Mouse (Mus musculus) lung, postnatal 36 days (tissue): Measurements from ENCODE around the gene Fam19a5.

Experiments
- DNase-seq: peaks from one replicate; pipeline ENCODE4 v3.0.0; 2022; ENCODE audit warnings: mixed read lengths

Fam19a5 gene

DNA sequence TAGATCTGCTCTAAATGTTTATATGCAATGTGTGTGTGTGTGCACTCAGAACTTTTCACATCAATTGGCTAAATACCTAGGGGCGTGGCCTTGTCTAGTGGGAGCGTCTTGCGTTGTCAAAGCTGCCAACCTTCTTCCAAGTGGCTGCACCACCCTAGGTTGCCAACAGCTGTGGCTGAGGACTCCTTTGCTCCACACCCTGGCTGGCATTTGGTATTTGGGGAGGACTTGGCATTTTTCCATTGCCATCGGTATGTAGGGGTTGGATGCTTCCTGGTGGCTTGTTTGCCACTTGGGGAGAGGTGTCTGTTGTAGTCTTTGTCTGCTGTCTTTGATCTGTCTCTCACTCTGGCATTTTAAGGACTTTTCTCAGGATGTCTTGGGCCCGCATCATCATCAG lies 124.0 kb downstream of the Fam19a5 start:
- no peak for DNase-seq

DNA sequence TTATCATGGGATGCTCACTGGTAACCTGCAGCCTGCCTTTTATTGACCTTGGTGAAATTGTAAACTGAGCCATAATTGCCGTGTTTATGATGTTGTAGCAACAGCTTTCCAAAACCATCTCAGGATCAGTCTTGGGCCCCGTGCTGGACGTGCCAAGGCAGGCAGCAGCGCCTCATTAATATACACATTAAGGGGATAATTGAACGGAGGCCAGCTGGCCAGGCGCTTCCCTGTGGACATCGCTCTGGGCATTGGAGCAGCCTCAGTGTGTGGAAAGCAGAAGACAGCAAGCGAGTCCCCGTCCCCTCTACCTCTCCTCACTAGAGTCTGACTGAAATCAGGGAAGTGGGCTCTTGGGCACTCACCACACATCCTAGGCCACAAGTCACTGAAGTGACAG lies 127.8 kb downstream of the Fam19a5 start:
- no peak for DNase-seq

DNA sequence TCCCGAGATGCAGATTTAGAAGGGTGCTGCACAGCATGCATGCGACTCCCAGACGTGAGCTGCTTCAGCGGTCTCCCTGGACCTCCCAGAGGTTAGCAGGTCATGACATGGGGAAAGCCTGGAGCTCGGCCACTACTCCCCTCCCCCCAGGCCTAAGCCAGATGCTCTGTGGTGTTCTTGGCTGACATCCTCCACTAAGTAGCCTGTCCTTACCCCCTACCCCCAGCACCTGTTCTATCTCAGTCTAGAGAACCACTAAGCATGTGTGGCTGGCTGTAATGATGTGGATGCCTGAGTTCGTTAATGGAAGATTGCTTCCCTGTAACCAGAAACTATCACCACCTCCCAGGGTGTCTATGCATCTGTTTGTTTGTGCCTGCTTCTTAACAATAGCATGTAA lies 134.6 kb downstream of the Fam19a5 start:
- DNase-seq: no peak

DNA sequence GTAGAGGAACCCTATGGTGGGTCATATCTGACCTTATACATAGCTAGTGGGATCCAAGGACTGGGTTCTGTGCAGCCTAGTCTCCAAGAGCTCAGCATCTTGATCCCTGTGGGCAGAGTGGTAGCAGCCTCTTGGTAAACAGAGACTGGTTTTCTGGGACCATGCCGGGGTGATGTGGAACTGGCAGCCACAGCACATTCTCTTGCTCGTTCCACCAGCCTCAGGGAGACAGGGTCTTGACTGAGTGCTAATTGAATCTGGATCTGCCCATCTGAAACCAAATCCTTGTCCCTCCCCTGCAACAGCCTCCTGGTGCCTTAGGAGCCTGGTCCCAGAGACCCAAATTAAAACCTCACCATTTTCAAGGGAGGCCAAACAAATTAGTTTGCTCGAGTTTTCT lies 138.3 kb downstream of the Fam19a5 start:
- DNase-seq: no peak

DNA sequence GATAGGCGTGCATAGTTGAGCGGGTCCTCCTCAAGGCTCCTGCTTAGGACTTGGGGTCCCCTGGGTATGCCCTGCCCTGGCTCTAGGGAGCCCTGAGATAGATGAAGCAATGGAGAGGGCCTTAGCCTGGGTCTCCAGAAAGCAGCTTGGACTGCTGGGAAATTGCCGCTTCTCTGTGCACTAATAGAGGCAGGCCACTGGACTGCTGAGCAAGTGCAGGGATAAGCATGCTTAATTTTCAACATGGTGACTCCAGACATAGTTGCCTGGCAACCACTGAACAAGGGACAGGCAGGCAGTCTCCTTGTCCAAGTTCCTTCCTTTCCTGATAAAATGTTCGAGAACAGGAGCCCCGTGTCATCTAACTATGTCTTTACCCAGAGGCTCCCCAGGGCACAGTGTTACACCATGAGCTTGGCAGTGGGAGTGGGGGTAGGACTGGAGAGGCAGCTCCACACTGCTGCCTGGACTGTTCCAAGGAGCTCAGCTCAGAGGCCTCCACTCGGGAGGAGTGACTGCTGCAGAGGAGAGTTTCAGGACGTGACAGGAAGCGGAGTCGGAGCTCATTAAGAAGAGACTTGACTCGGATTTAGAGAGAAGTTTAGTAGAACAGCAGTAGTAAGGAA lies 142.4 kb downstream of the Fam19a5 start:
- no peak for DNase-seq

DNA sequence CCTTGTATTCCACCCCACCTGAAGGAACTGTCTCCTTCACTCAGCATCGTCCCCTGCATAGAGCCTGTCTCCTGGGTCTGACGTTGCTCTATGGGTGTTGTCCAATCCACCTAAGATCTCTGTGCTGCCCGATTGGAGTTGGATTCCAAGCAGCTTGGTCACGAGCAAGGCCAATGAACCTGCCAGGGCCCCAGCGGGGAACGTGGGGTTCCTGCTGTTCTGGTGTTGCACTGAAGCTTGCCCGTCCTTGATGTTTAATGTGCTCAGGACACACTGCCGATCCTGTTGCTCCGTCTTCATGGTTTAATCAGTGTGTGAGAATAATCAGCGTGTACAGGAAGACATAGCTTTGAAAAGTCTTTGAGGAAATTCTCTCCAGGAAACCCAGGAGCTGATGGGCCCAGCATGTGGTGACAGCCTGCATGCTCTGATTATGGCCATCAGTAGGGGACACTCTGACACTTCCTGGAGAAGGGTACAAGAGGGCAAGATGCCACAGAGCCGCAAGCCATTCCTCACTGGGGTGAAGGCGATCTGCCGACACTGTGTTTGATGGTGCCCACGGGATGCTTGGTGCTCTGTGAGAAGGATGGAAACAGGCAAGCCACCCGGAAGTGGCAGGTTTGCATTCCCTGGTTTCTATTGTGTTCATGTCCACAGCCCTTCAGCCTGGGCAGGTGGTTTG lies 147.3 kb downstream of the Fam19a5 start:
- DNase-seq: no peak

DNA sequence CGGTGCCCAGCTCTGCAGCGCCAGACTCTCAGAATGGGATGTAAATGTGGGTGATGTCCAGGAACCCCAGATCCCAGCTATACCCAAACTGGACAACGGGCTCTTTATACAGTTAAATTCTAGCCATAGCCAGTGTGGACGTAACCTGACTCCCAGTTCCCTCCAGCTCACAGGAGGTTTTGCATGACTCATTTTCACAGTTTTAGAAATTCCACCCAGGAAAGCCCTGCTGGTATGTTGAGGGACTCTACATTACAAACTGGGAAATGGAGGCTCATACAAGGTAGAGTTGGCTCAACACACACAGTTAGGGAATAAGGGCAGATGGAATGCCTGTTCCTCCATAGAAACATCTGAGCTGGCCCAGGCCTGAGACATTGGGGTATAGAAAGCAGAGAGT lies 147.9 kb downstream of the Fam19a5 start:
- DNase-seq: no peak

DNA sequence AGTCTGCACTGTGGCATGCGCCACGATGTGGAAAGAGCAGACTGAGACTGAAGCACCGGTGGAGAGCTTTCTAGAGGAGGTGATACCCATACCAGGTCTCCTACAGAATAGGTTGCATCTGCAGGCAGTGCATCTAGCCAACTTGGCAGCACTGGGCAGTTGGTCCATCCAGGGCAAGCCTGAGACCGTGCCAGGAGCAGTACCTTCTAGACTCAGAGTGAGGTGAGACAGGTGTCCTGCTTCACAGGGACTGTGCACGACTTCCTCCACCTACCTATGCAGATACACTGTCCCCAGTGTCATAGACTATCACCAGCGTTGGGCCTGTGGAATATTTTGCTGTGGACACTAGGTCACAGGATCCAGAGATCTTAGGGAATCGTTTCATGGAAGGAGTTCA lies 148.3 kb downstream of the Fam19a5 start:
- DNase-seq: no peak

DNA sequence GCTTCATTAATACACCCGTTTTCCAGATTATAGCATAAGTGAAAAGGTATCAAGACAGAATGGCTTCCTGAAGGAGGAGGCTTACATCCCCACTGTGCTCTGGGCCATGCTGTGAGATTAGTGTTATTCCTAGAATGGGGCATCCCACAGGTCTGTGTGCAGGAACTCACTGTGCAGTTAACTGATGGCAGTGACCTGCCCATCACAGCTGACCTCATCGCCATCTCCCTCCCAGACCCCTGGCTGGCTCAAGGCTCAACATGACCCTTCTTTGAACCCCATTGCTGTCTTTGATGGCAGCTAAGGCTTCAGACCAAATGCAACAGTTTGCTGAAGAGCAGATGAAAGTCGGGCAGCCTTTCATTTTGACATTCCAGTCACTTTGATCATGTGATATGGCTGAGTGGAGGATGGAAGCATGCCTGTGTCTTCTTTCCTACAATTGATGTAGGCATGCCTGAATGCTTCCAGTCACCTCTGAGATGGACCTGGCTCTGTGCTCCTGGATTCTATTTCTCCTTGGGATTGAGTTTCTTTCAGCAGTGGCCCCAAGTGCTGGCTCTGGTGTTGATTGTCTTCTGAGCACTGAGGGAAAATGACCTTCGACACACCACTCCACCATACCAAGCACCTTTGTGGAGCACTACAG lies 148.9 kb downstream of the Fam19a5 start:
- DNase-seq: no peak

DNA sequence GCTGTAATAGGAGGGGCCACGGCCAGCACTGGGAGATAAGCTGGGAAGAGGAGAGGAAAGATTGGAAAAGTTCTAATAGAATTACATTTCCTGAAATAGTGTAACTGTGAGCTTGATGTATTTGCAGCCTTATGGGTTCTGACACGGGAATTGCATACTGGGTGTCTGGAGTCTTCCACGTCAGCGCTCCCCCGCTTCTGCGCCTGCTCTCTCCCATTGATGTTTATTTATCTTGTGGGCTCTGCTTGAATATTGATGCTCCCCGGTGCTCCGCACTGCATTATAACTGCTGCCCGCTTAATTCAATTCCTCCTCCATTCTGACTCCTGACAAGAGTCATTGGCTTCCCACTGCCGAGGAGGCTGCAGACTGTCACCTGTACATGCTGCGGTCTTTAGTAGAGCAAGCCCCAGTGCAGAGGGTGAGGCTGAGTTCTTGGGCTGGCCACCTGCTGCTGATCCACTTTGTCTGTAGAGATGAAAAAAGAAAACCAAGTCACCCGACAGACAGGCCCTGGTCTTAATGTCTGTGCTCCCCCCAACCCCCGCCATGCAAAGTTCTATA lies 153.4 kb downstream of the Fam19a5 start:
- DNase-seq: no peak

DNA sequence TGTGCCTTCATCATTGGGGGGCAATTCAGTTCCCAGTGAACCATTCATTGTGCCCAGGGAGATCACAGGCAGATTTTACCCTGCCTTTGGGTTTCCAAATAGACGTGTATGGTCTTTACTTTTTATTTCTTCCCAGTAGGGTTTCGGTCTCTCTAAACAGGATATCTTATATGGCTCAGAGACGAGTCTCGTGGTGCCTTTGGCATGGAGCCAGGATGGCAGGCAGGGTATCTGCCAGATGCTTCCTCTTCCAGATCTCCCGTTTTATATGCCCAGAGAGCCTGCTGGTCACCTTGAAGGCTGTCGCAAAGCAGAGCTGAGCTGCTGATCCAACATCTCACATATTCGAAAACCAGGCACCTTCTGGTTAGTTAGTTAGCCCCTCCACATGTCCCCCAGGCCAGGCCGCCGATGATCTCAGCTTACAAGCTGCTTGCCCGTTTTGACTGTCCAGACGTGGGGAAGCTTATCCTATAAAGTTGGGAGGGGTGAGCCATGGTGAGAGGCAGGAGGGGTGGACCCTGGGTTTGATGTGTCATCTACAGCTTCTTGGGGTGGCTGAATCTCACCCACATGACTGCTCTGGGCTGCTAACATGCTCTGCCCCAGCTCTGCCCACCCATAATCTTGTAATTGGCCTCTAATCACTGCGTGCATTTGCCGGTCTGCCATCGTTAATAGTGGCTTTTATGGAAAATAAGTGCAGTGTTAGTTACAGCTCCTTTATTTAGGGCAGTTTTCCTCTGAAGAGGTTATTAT lies 154.6 kb downstream of the Fam19a5 start:
- DNase-seq: no peak

DNA sequence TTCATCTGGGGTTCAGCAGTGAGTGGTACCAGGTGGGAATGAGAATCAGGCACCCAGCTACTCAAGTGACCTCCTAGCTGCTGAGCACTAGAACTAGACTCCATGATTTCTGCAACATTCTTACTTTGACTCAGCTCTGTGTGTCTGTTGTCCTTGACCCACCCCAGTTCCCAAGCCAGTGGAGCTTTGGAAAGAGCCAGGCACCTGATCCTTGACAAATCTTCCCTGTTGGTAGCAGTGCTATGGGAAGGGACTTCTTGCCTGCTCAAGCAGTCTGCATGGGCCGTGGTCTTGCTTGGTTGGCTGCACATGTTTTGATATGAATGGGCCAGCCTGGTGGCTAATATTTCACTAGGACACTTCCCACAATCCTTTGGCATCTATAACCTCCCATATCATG lies 158.7 kb downstream of the Fam19a5 start:
- no peak for DNase-seq

DNA sequence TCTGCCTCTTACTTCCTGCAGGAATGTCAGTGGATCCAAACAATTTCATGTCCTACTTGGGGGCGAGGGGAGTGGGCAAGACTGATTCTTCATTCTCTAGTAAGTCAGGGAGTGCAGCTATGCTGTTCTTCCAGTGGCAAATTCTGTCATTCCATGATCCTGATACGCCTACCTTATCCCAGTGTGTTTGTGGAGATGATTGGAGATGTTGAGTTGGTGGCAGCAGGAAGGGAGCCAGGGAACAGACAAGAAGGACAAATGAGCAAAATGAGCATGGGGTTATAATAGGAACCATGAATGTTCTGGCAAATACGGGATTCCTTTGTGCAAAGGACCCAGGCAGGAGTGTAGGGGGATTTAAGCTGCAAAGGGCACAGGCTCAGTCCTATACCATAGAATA lies 159.2 kb downstream of the Fam19a5 start:
- DNase-seq: no peak

DNA sequence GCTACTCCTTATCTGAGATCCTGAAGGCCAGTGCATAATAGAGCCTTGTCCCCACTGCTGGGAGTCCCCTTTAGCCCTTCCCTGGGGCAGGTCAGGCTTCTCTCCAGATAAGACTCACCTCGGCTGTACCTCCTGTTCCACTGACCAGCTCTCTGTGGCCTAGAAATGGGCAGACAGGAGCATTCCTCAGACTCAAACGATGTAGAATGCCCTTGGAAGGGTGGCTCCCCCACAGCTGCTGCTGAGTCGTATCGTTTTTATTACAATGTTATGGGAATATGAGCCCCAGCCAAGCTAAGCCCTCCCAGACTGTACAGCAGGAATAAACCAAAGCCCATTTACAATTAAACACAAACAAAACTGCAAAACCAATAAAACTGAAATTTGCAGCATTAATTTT lies 167.7 kb downstream of the Fam19a5 start:
- no peak for DNase-seq

DNA sequence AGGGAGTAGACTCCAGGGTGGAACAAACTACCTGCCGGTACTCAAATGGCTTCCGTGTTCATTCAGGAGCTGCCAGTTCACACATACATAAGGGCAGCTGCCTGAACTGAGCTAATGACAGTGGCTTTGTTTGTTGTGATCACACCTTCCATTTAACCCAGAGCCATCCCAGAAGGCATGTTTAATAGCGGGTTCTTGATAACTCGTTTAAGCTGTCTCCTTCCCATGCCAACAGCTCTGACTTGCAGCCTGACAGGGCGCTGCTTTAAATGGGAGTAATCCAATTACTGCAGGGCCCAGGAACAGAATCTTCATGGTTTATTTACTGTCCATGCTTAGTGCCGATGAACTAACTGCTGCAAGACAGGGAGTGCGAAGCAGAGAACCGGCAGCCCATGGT lies 168.1 kb downstream of the Fam19a5 start:
- no peak for DNase-seq

DNA sequence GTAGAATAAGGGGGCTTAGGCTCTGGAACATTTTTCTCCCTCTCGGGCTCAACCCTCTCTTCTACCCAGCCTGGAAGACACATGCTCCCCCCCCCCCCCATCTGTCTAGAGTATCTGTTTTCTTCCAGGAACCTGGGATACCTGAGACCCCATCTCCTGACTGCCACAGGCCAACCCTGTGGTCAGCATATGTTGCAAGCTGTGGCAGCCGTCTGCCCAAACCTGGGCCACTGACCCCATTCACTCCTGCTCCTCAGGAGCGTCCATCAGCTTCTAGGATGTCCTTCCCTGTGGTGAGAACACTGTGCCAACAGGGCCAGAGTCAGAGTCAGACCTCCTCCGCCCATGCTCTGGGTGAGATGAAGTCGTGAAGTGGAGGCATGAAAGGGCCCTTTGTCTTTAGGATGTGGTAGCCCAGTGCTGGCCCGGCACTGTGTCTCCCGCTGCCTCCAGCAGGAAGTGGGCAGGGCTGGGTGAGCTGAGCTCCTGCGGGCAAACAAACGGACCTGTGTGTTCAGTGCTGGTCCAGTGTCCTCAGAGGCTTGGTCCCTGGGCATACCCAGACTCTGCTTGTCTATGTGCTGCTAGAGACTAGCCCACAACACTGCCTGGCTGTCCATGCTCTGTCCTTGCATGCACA lies 171.1 kb downstream of the Fam19a5 start:
- no peak for DNase-seq

DNA sequence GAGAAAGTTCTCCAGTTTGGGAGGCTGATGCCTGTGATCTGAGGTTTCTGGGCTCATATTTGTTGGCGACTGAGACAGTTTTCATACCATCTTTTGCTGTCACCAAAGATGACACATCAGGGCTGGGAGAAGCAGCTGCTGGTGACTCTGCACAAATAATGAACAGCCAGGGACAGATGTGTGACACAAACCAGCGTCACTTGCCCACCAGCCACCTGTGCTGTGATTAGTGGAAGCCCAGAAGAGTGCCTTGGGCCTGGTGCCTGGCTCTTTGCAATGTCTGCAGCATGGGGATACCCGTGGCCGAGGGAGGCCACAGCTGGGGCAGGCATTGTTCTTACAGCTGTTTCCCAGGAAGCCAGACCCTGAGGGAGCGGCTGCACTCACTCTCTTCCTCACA lies 173.0 kb downstream of the Fam19a5 start:
- no peak for DNase-seq

DNA sequence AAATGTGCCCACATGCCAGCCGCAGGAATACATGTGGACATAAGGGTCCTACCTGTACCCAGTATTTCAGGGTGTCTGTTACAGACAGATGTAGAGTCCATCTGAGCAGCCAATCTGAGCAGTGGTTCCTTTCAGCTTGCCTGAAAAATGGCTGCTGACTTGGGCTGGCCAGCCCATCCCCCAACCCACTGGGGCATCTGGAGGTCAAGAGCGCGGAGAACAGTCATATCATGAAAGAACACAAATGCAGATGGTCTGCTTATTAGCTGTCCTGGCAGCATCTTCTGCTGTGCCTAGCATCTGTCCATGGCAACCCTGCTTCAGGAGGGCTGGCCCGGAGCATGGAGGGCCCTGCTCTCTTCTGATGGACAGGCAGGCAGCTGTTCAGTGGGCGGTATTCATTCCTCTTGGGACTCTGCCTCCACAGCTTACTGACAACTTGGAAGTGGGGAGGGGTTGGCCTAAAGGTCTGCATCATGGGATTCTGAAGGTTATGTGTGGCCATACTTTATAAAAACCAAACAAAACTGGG lies 179.4 kb downstream of the Fam19a5 start:
- no peak for DNase-seq

DNA sequence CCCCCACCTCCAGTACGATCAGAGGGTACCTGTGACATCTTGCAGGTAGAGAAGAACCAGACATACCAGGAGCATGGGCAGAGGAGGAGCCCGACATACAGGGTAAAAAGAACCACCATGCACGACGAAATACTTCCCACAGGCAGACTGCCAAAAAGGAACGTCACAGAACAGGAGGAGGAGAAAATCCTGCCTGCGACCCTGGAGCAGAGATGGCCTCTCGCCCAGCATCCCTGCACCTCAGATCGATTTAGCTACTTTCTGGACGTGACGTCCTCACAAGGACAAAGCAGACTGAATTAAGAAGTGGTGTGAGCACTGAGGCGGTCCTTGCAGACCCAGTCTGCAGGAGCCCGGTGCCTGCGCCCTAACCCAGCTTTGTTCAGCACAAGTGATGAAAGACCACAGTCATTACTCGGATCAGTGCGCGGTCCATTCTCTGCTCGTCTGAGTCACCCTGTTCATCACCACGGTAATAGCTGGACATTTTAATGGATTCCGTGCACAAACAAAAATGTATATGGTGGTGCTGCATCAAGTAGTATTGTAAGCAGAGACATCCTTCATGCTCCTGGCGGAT lies 182.6 kb downstream of the Fam19a5 start:
- no peak for DNase-seq

DNA sequence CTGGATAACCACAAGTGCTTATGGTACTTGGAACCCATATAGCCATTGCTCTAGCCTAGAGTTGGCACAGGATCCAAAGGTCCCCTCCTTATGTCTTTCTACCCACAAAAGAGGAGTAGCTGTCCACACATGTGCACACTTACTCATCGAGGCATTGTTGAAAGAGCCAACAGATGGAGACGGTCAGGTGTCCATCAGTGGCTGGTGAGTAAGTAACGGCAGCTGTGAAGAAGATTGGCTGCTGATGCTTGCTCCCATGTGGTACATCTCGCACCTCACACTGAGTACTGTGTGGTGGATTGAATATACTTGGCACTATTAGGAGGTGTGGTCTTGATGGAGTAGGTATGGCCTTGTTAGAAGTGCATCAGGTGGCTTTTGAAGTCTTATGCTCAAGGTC lies 192.2 kb downstream of the Fam19a5 start:
- DNase-seq: no peak

DNA sequence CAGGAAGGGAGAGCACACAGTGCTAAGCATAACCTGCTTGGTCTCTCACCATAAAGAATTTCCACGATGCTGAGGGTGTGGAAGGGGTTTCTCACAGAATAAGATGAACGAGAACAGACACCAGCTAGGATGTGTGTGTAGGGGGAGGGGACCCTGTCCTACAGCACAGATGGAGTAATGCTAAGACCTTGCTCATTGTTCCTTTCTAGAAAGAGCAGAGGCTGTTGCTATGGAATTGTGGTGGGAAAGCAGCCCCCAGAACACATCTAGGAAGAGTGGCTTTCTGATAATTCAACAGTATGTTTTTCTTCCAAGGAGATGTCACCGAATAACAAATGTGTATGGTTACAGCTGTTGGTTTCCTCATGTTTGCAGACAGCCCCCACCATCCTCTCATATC lies 211.4 kb downstream of the Fam19a5 start:
- DNase-seq: no peak

DNA sequence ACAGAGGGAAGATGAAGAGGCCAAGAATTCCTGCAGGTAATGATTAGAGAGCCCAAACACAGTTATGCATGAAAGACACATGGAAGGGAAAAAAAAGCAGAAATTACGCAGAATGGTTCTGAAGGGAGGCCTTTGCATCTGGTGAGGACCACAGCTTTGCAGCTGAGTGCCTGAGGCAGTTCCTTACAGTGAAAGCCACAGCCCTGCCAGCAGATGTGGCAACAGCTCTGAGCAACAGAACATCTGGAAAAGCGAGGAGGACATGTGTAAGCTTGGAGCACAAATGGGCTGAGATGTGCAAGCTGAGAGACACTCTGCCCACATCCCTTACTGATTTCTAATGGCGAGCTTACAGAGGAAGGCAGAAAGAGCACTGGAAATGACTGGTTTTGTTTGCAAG lies 221.8 kb downstream of the Fam19a5 start:
- no peak for DNase-seq
